Comparison of ENCODE assay signal across 8 mouse cellular contexts in genomic region chr14:72389696-72390095, GRCm38 (mm10).
DNase-seq lines count a peak whose midpoint lies in the region; ATAC-seq and TF ChIP-seq lines count a peak whose summit lies in the region.

No protein-coding gene starts in this region.

- no peak for ATAC-seq in megakaryocyte-erythroid progenitor cell, adult 5-6 weeks (replicated peaks; ENCODE audit: low FRiP score, low TSS enrichment, poor library complexity, severe bottlenecking)

- DNase-seq in left cerebral cortex, postnatal 4 days = peak; percentile 87
- no peak for DNase-seq in left cerebral cortex, adult 2 months (ENCODE audit: extremely low spot score in 1 of 2, low spot score in 2 of 2)
- peak; percentile 22 to 25 for DNase-seq in cerebellum, adult 18-20 months
- peak; percentile 53 for DNase-seq in gastrocnemius, postnatal 14 days
- peak; percentile 86 for DNase-seq in kidney, postnatal 10 days
- DNase-seq in ovary, postnatal 10 days (ENCODE audit: low spot score) = peak; percentile 21
- no peak for DNase-seq in thymus, postnatal 36 days

- no peak overlapping the region for H3K4me3 ChIP-seq in left cerebral cortex, adult 2 months

- H3K27ac ChIP-seq in left cerebral cortex, adult 2 months = no peak overlapping the region

- TF ChIP-seq CTCF in left cerebral cortex, adult 2 months (IDR thresholded peaks at IDR 0.05) = no peak

- intact Hi-C loops in left cerebral cortex, postnatal 4 days (cut with DNase I) = no loop called here
- intact Hi-C loops in left cerebral cortex, adult 2 months (cut with DNase I) = no loop called here
- intact Hi-C loops in gastrocnemius, postnatal 14 days (cut with DNase I; ENCODE audit: low total_unique reads) = no loop called here

Comparison
In these comparisons a context has a peak if more than half of its experiments do, and no peak if none do; other contexts are left out.
1. DNase-seq: peak in left cerebral cortex, postnatal 4 days (single experiment), cerebellum, adult 18-20 months (2 of 2), gastrocnemius, postnatal 14 days (single experiment), kidney, postnatal 10 days (single experiment) and ovary, postnatal 10 days (single experiment); none in left cerebral cortex, adult 2 months (0 of 2) and thymus, postnatal 36 days (0 of 2).